Mouse (Mus musculus) liver, adult 2 months (tissue): Measurements from ENCODE around the gene Kcnmb3.

ENCODE experiments used
- CTCF ChIP-seq: fragments of 200-500 bp; IDR thresholded peaks from 2 replicates; pipeline ENCODE4 v1.5.1; 2011; ENCODE audit warnings: low read depth, low read length, control low read depth
- POLR2A ChIP-seq: fragments of 200-500 bp; IDR thresholded peaks from 2 replicates; pipeline ENCODE4 v1.6.1; 2011; ENCODE audit warnings: low read length, control low read depth; ENCODE audit not compliant: insufficient read depth; ENCODE audit errors: extremely low read depth

DNA sequence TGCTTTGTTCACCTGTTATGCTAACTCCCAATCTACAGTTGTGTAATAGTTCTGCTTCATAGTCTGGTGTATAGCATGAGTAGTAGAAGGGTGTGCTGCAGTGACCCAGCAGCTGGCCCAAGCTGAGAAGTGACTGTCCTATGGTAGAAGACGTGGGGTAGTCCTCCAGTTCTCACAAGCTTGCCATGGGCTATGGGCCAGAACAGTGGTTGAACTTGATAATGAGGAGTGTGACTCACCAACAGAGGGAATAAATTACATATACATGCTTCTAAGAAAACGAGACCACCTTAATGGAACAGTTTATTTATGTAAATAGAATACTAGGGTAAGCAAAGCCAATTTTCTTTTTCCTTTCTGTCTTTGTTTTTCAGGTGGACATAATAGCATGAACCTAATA, 61.6 kb downstream of the Kcnmb3 start:
- no peak for TF ChIP-seq CTCF
- TF ChIP-seq POLR2A, result no peak
